Mouse (Mus musculus) hindbrain, embryonic 11.5 days (tissue): ENCODE results near the gene Syt10. TPM values are rescaled to one million over a fixed set of nuclear protein-coding genes. Genes with fewer than 3 reads are reported as not detected.
"Not testable (repeated sequence)": the region's sequence is repeated elsewhere in the genome, so short reads cannot be mapped to it uniquely, and the experiment has no call there.

Experiments
- ATAC-seq: fragments of 200-750 bp; cut with Nextera tagmentation; 2 replicates; pipeline ENCODE4 v1.8.0; 2017; ENCODE audit warnings: mild to moderate bottlenecking, moderate TSS enrichment, moderate library complexity; ENCODE audit not compliant: low FRiP score
- DNase-seq: peaks from one replicate; pipeline ENCODE4 v3.0.0-alpha.2; 2015; ENCODE audit warnings: low spot score
- H3K27ac ChIP-seq: fragments of 300-500 bp; sonication (generic); 2 replicates; pipeline ENCODE4 v1.5.1; 2014; ENCODE audit warnings: mild to moderate bottlenecking, low read depth, low read length
- H3K27me3 ChIP-seq: fragments of 300-500 bp; sonication (generic); 2 replicates; pipeline ENCODE4 v1.6.1; 2014; ENCODE audit warnings: mild to moderate bottlenecking, low read length, moderate library complexity, mixed read lengths; ENCODE audit not compliant: control insufficient read depth, insufficient read depth
- H3K36me3 ChIP-seq: fragments of 300-500 bp; sonication (generic); 2 replicates; pipeline ENCODE4 v1.6.1; 2014; ENCODE audit warnings: mild to moderate bottlenecking, low read length, moderate library complexity, mixed read lengths; ENCODE audit not compliant: control insufficient read depth, insufficient read depth
- H3K4me1 ChIP-seq: fragments of 300-500 bp; sonication (generic); replicated peaks from 2 replicates; pipeline ENCODE4 v1.6.1; 2014; ENCODE audit warnings: low read length, mixed read lengths; ENCODE audit not compliant: control insufficient read depth, insufficient read depth
- H3K4me2 ChIP-seq: fragments of 300-500 bp; sonication (generic); replicated peaks from 2 replicates; pipeline ENCODE4 v1.6.1; 2014; ENCODE audit warnings: mild to moderate bottlenecking, low read depth, low read length
- H3K4me3 ChIP-seq: fragments of 300-500 bp; sonication (generic); 2 replicates; pipeline ENCODE4 v1.5.1; 2014; ENCODE audit warnings: low read depth, low read length
- H3K9ac ChIP-seq: fragments of 300-500 bp; sonication (generic); 2 replicates; pipeline ENCODE4 v1.6.1; 2014; ENCODE audit warnings: low read depth, low read length
- H3K9me3 ChIP-seq: fragments of 300-500 bp; sonication (generic); 2 replicates; pipeline ENCODE4 v1.6.1; 2016; ENCODE audit warnings: low read length; ENCODE audit not compliant: control insufficient read depth
- WGBS: fragments of 180-500 bp; shearing (Covaris S2); extraction: QIAGEN DNeasy Blood & Tissue Kit; methylation state at CpG from one replicate; pipeline ENCODE4 v1.1.7; 2014; 5-methylcytosine and 5-hydroxymethylcytosine counted together
- polyA plus RNA-seq: library from polyadenylated mRNA; unstranded; fragments of >200 nt; fragmentation: Nextera tagmentation; extraction: Ambion mirVana; gene quantifications from 2 replicates; pipeline ENCODE4 v1.2.1, GENCODE M21; 2014

Gene Syt10
- 0.42 and 0.68 TPM in 2 replicates for polyA plus RNA-seq

DNA sequence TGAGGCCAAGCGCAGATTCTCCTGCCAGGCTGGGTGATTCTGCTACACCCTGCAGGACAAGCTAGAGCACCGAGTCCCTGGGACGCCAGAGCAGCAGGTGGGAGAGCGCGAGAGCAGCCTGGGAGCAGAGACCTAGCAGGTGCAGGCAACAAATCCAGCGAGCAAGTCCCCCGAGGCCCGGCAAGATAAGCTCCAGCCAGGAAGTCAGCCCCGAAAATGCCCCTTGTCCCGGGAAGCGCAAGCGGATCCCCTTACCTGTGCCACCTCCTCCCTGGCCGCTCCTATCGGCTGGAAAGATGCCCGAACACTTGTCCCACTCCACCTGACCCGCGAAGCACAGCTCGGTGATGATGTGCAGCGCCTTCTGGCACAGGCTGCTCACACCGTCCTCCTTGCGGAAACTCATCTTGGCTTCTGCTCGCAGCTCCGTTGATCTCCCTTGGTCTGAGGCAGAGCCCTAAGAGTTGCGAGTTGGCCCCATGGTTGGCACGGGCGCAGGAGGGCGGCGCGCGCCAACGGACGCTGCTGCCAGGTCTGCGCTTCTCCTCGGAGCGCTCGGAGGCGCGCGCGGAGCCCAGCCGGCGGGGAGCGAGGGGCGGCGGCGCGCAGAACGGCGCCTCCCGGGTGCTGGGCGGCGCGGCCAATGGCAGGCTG, at the start of gene Syt10:
Syt10 (minus strand) TSS at position 497 of the 654 bp plus-strand sequence.
- Histone ChIP-seq H3K4me1 (0 out of 2 replicates have a peak, but pooled peaks cover 3% of the 10 kb centered on the region), H3K9me3 (no peaks in the 10 kb centered on the region), H3K4me3 (peak within 1 kb of the TSS; percentile 58), H3K27ac (no peak within 1 kb of the TSS), H3K9ac (peak within 1 kb of the TSS; percentile 31; the same call in 1 of the 2 replicates), H3K36me3 (no peaks in the 10 kb centered on the region), H3K27me3 (peaks cover 13% of the 10 kb centered on the region), H3K4me2 (peak within 1 kb of the TSS; percentile 97)
- under 1% methylated on average over 49 of the region's 53 CpGs for WGBS
- ATAC-seq (peak; percentile 83), DNase-seq (peak; percentile 64)

DNA sequence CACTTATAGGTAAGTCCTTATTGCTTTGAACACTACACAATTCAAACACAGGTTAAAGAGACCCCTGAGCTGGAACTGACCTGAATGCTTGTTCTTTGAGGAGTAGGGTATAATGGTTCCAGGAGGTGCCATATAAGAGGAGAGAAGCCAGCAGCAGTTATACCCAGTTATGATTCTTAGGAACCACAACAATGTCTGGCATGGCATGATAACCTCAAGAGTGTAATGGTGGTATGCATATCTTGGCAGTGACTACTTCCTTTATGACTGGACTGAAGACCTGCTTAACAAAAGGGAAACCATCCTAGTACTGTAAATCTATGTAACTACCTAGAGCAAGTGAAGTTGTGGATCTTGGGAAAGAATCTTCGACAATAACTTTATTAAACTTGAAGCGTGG, 42.1 kb upstream of the Syt10 start:
- no peaks in the 10 kb centered on the region for H3K4me1 ChIP-seq
- H3K9me3 ChIP-seq, result no peaks in the 10 kb centered on the region
- no peaks in the 10 kb centered on the region for H3K27me3 ChIP-seq
- ATAC-seq, result no peak
- no peaks in the 10 kb centered on the region for H3K36me3 ChIP-seq
- WGBS, result 95% methylated on average over 2 of the region's 2 CpGs
- no peak overlapping the region for H3K4me3 ChIP-seq
- DNase-seq, result no peak
- H3K27ac ChIP-seq, result no peak overlapping the region
- H3K9ac ChIP-seq, result no peak overlapping the region
- no peak overlapping the region for H3K4me2 ChIP-seq

GRCm38 (mm10) chr15:89878981-89879380, 37.3 kb upstream of the Syt10 start:
- H3K4me3 ChIP-seq, result no peak overlapping the region
- H3K9ac ChIP-seq, result no peak overlapping the region
- H3K9me3 ChIP-seq, result no peaks in the 10 kb centered on the region
- ATAC-seq, result no peak
- WGBS, result 92% methylated on average over 2 of the region's 2 CpGs
- H3K36me3 ChIP-seq, result no peaks in the 10 kb centered on the region
- no peak overlapping the region for H3K4me2 ChIP-seq
- no peaks in the 10 kb centered on the region for H3K27me3 ChIP-seq
- H3K4me1 ChIP-seq, result no peaks in the 10 kb centered on the region
- DNase-seq, result no peak
- no peak overlapping the region for H3K27ac ChIP-seq

- H3K27ac ChIP-seq, result no peak overlapping the region
- H3K27me3 ChIP-seq, result no peaks in the 10 kb centered on the region
- WGBS, result 25% methylated on average over 10 of the region's 10 CpGs
- no peaks in the 10 kb centered on the region for H3K36me3 ChIP-seq
- H3K9me3 ChIP-seq, result no peaks in the 10 kb centered on the region
- ATAC-seq (peak; percentile 79), DNase-seq (peak; percentile 56)
- H3K4me2 ChIP-seq, result no peak overlapping the region
- H3K4me3 ChIP-seq, result no peak overlapping the region
- H3K4me1 ChIP-seq, result no peaks in the 10 kb centered on the region
- H3K9ac ChIP-seq, result no peak overlapping the region
Measured at GRCm38 (mm10) chr15:89816098-89816497, 25.6 kb downstream of the Syt10 start.

DNA sequence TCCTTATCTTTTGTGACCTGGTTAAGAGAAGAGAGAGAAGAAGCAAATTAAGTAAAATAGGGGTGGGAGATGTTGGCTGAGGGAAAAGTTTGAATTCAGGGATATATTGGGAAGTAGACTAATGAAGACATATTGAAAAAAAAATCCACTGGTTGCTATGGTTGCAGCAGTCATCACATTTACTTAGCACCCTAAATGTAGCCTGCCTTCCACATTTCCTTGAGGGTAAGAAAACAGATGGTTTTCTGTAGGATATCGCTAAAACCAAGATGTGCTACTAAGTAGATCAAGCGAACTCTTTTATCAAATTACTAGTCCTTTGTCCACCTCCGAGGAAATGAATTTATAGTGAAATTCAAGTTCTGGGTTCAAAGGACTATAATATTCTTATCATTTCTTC, 37.2 kb downstream of the Syt10 start:
- Histone ChIP-seq H3K4me2 (no peak overlapping the region), H3K4me3 (no peak overlapping the region), H3K27me3 (no peaks in the 10 kb centered on the region), H3K36me3 (no peaks in the 10 kb centered on the region), H3K4me1 (no peaks in the 10 kb centered on the region), H3K9ac (no peak overlapping the region), H3K27ac (no peak overlapping the region), H3K9me3 (no peaks in the 10 kb centered on the region)
- DNase-seq (no peak), ATAC-seq (no peak)
- 92% methylated on average over 3 of the region's 3 CpGs for WGBS

GRCm38 (mm10) chr15:89779928-89780327, 61.7 kb downstream of the Syt10 start:
- DNase-seq (no peak), ATAC-seq (no peak)
- Histone ChIP-seq H3K4me3 (no peak overlapping the region), H3K4me2 (no peak overlapping the region), H3K27ac (no peak overlapping the region), H3K9ac (no peak overlapping the region), H3K36me3 (no peaks in the 10 kb centered on the region), H3K9me3 (no peaks in the 10 kb centered on the region), H3K4me1 (no peaks in the 10 kb centered on the region), H3K27me3 (no peaks in the 10 kb centered on the region)
- 77% methylated on average over 9 of the region's 9 CpGs for WGBS

GRCm38 (mm10) chr15:89766016-89766415, 75.6 kb downstream of the Syt10 start:
- not testable (repeated sequence) for H3K4me1 ChIP-seq, ATAC-seq, H3K9me3 ChIP-seq, H3K36me3 ChIP-seq, H3K4me3 ChIP-seq, H3K27me3 ChIP-seq, H3K9ac ChIP-seq, H3K27ac ChIP-seq, DNase-seq, H3K4me2 ChIP-seq
- 89% methylated on average over 11 of the region's 13 CpGs for WGBS

DNA sequence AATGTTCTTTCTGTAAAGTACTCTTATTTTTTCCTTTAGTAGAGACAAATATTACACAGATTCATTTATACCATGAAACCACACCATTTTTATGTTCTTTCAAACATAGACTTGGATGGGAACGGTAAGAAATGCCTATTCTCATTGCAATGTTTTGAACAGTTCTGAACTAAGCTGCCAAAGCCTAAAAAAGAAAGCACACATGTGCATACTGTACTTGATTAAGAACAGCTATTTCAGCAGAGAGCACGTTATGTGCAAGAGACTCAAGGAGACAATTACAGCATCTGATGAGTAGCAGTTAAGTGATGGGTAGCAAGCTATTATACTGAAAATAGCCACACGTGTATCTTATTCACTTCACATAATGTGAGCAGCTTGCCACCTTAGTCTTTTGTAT, 108.0 kb downstream of the Syt10 start:
- H3K27me3 ChIP-seq, result no peaks in the 10 kb centered on the region
- DNase-seq (no peak), ATAC-seq (no peak)
- no peak overlapping the region for H3K9ac ChIP-seq
- H3K4me1 ChIP-seq, result no peaks in the 10 kb centered on the region
- H3K4me2 ChIP-seq, result no peak overlapping the region
- no peaks in the 10 kb centered on the region for H3K36me3 ChIP-seq
- no peaks in the 10 kb centered on the region for H3K9me3 ChIP-seq
- H3K27ac ChIP-seq, result no peak overlapping the region
- H3K4me3 ChIP-seq, result no peak overlapping the region
- WGBS, result 85% methylated on average over 3 of the region's 3 CpGs
